Mouse (Mus musculus) telencephalon, adult 2 months (tissue): ENCODE measurements at regions not wholly inside any gene's neighbourhood (a gene's known extent, or its start where the extent isn't known, plus 50 kb on each side); places are given as distances from the start of the nearest gene placed in this dataset.

Experiments
- DNase-seq: peaks from one replicate; pipeline ENCODE4 v3.0.0-alpha.2; 2011; ENCODE audit warnings: low read depth, low spot score

- peak; percentile 58 for DNase-seq
These were observed 230.6 kb downstream of the Snx10 start for GRCm38 (mm10) chr6:51754239-51754681.

- DNase-seq, result no peak
These were observed 233.4 kb downstream of the Snx10 start for GRCm38 (mm10) chr6:51757131-51757530.

- no peak for DNase-seq
These were observed 234.0 kb downstream of the Snx10 start for GRCm38 (mm10) chr6:51757746-51758145.

- no peak for DNase-seq
These were observed 235.1 kb downstream of the Snx10 start for GRCm38 (mm10) chr6:51758781-51759180.

GRCm38 (mm10) chr6:51760372-51760771 lies 236.7 kb downstream of the Snx10 start:
- DNase-seq, result no peak

- DNase-seq, result no peak
These were observed 237.8 kb downstream of the Snx10 start for GRCm38 (mm10) chr6:51761506-51761905.

- no peak for DNase-seq
These were observed 242.8 kb downstream of the Snx10 start for GRCm38 (mm10) chr6:51766482-51766881.

- no peak for DNase-seq
These were observed 244.1 kb downstream of the Snx10 start for GRCm38 (mm10) chr6:51767582-51768341.

GRCm38 (mm10) chr6:51771001-51771400 lies 241.3 kb downstream of the Skap2 start:
- DNase-seq, result no peak

GRCm38 (mm10) chr6:51771424-51771823 lies 240.9 kb downstream of the Skap2 start:
- no peak for DNase-seq

- no peak for DNase-seq
These were observed 237.6 kb downstream of the Skap2 start for GRCm38 (mm10) chr6:51774771-51775170.

GRCm38 (mm10) chr6:51785615-51786014 lies 226.7 kb downstream of the Skap2 start:
- DNase-seq, result no peak

GRCm38 (mm10) chr6:51786836-51787235 lies 225.5 kb downstream of the Skap2 start:
- no peak for DNase-seq

GRCm38 (mm10) chr6:51788156-51788555 lies 224.2 kb downstream of the Skap2 start:
- no peak for DNase-seq

- no peak for DNase-seq
These were observed 222.1 kb downstream of the Skap2 start for GRCm38 (mm10) chr6:51790293-51790692.

GRCm38 (mm10) chr6:51790693-51791092 lies 221.7 kb downstream of the Skap2 start:
- no peak for DNase-seq

GRCm38 (mm10) chr6:51795300-51795699 lies 217.0 kb downstream of the Skap2 start:
- no peak for DNase-seq

- DNase-seq, result peak; percentile 49
These were observed 213.6 kb downstream of the Skap2 start for GRCm38 (mm10) chr6:51798577-51799240.

GRCm38 (mm10) chr6:51805656-51806055 lies 206.7 kb downstream of the Skap2 start:
- no peak for DNase-seq
